Mouse (Mus musculus) olfactory bulb, adult 2 months (tissue): ENCODE measurements around the gene Elf2.

Source experiments
- CTCF ChIP-seq: fragments of 200-500 bp; IDR thresholded peaks from 2 replicates; pipeline ENCODE4 v1.5.1; 2012; ENCODE audit warnings: low read depth, mild to moderate bottlenecking, low read length, moderate library complexity; ENCODE audit not compliant: insufficient read depth
- POLR2A ChIP-seq: fragments of 200-500 bp; IDR thresholded peaks from 2 replicates; pipeline ENCODE4 v1.6.1; 2012; ENCODE audit warnings: mild to moderate bottlenecking, low read depth, low read length, moderate library complexity; ENCODE audit not compliant: insufficient read depth

DNA sequence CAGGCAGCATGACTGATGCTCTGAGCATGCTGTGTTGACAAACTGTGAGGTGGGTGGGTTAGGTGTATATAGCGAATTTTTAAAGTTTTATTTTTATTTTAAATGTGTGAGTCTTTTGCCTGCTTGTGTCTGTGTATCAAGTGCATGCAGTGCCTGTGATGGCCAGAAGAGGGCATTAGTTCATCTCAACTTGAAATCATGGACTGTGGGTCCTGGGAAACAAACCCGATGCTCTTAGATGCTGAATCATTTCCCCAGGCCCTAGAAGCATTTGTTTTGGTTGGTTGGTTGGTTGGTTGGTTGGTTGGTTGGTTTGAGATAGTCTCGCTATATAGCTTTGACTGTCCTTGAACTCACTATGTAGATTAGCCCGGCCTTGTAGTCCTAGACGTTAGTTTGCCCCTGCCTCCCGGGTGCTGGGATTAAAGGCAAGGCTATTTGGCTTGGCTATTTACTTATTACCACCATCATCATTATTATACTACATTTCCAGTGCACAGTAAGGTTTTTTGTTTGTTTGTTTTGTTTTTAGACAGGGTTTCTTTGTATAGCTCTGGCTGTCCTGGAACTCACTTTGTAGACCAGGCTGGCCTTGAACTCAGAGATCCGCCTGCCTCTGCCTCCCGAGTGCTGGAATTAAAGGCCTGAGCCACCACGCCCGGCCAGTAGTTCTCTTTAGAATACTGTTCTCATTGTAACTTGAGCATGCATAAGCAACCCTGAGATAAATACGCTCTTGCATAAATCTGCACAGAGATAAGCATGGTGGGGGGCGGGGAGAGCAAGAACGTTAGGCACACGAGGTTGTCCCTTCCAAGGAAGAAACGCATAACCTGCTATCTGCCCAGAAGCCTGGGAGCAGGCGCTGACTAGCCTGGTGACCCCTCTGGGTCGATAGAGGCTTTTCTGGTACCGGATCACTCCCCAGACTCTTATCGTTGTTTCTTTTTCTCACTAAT lies 35.1 kb upstream of the Elf2 start:
- TF ChIP-seq CTCF (no peak), POLR2A (no peak)
